Mouse (Mus musculus) ovary, postnatal 10 days (tissue): ENCODE data around the gene Olfr1411.

Experiments
- DNase-seq: peaks from one replicate; pipeline ENCODE4 v3.0.0; 2022; ENCODE audit warnings: low spot score

Olfr1411 gene

GRCm38 (mm10) chr1:92594111-92594510, at the start of gene Olfr1411:
TSS of gene Olfr1411 (plus strand) at chr1:92594411.
- no peak for DNase-seq

- no peak for DNase-seq
Measured at GRCm38 (mm10) chr1:92545929-92546328, 48.3 kb upstream of the Olfr1411 start.

- DNase-seq, result no peak
Measured at GRCm38 (mm10) chr1:92571022-92571421, 23.2 kb upstream of the Olfr1411 start, which contains the start of gene Olfr1413. TSS of gene Olfr1413 (plus strand) at chr1:92571322.

GRCm38 (mm10) chr1:92585479-92585878, 8.7 kb upstream of the Olfr1411 start, which contains the start of gene Olfr1412:
TSS of gene Olfr1412 (plus strand) at chr1:92585779.
- no peak for DNase-seq

GRCm38 (mm10) chr1:92596019-92596418, 1.8 kb downstream of the Olfr1411 start:
- no peak for DNase-seq

GRCm38 (mm10) chr1:92605482-92605881, 11.3 kb downstream of the Olfr1411 start, which contains the start of gene Olfr1410:
TSS of gene Olfr1410 (plus strand) at chr1:92605782.
- DNase-seq, result no peak

- no peak for DNase-seq
Measured at GRCm38 (mm10) chr1:92607711-92608110, 13.5 kb downstream of the Olfr1411 start.

- DNase-seq, result no peak
Measured at GRCm38 (mm10) chr1:92611008-92611407, 16.8 kb downstream of the Olfr1411 start.

- DNase-seq, result no peak
Measured at GRCm38 (mm10) chr1:92613175-92613574, 19.0 kb downstream of the Olfr1411 start.

- DNase-seq, result no peak
Measured at GRCm38 (mm10) chr1:92614516-92614915, 20.3 kb downstream of the Olfr1411 start.

GRCm38 (mm10) chr1:92616046-92616445, 21.8 kb downstream of the Olfr1411 start:
- no peak for DNase-seq

- no peak for DNase-seq
Measured at GRCm38 (mm10) chr1:92617488-92617887, 23.3 kb downstream of the Olfr1411 start, which contains the start of gene Olfr12. TSS of gene Olfr12 (plus strand) at chr1:92617788.

GRCm38 (mm10) chr1:92618360-92618759, 24.1 kb downstream of the Olfr1411 start:
- no peak for DNase-seq

- DNase-seq, result no peak
Measured at GRCm38 (mm10) chr1:92628227-92628626, 34.0 kb downstream of the Olfr1411 start.

GRCm38 (mm10) chr1:92632196-92632595, 38.0 kb downstream of the Olfr1411 start:
- no peak for DNase-seq

GRCm38 (mm10) chr1:92632948-92633347, 38.7 kb downstream of the Olfr1411 start:
- DNase-seq, result no peak

- DNase-seq, result no peak
Measured at GRCm38 (mm10) chr1:92633726-92634125, 39.5 kb downstream of the Olfr1411 start.

- no peak for DNase-seq
Measured at GRCm38 (mm10) chr1:92634569-92634968, 40.4 kb downstream of the Olfr1411 start.

- DNase-seq, result no peak
Measured at GRCm38 (mm10) chr1:92634976-92635599, 40.9 kb downstream of the Olfr1411 start.

- DNase-seq, result no peak
Measured at GRCm38 (mm10) chr1:92636015-92636414, 41.8 kb downstream of the Olfr1411 start.

- DNase-seq, result no peak
Measured at GRCm38 (mm10) chr1:92636676-92637075, 42.5 kb downstream of the Olfr1411 start.

- DNase-seq, result no peak
Measured at GRCm38 (mm10) chr1:92637501-92638172, 43.4 kb downstream of the Olfr1411 start.

GRCm38 (mm10) chr1:92638181-92638580, 44.0 kb downstream of the Olfr1411 start:
- no peak for DNase-seq
